Mouse (Mus musculus) intestine, embryonic 15.5 days (tissue): ENCODE measurements around the gene 9030624G23Rik. TPM values are rescaled to one million over a fixed set of nuclear protein-coding genes. Genes with fewer than 3 reads are reported as not detected.
"Not testable (repeated sequence)": the region's sequence is repeated elsewhere in the genome, so short reads cannot be mapped to it uniquely, and the experiment has no call there.

ENCODE experiments used
- ATAC-seq: fragments of 200-750 bp; cut with Nextera tagmentation; 2 replicates; pipeline ENCODE4 v1.8.0; 2017; ENCODE audit warnings: moderate TSS enrichment, moderate library complexity
- H3K27ac ChIP-seq: fragments of 300-500 bp; sonication (generic); 2 replicates; pipeline ENCODE4 v1.5.1; 2015; ENCODE audit warnings: mild to moderate bottlenecking, inconsistent platforms
- H3K27me3 ChIP-seq: fragments of 300-500 bp; sonication (generic); replicated peaks from 2 replicates; pipeline ENCODE4 v1.6.1; 2015; ENCODE audit warnings: inconsistent platforms
- H3K36me3 ChIP-seq: fragments of 300-500 bp; sonication (generic); 2 replicates; pipeline ENCODE4 v1.6.1; 2015; ENCODE audit warnings: inconsistent platforms
- H3K4me1 ChIP-seq: fragments of 300-500 bp; sonication (generic); replicated peaks from 2 replicates; pipeline ENCODE4 v1.6.1; 2015; ENCODE audit warnings: inconsistent platforms
- H3K4me2 ChIP-seq: fragments of 300-500 bp; sonication (generic); replicated peaks from 2 replicates; pipeline ENCODE4 v1.6.1; 2015; ENCODE audit warnings: mild to moderate bottlenecking, inconsistent platforms
- H3K4me3 ChIP-seq: fragments of 300-500 bp; sonication (generic); replicated peaks from 2 replicates; pipeline ENCODE4 v1.5.1; 2015; ENCODE audit warnings: inconsistent platforms
- H3K9ac ChIP-seq: fragments of 300-500 bp; sonication (generic); 2 replicates; pipeline ENCODE4 v1.6.1; 2015; ENCODE audit warnings: inconsistent platforms
- H3K9me3 ChIP-seq: fragments of 300-500 bp; sonication (generic); 2 replicates; pipeline ENCODE4 v1.6.1; 2016; ENCODE audit warnings: inconsistent platforms
- WGBS: fragments of 180-500 bp; shearing (Covaris S2); methylation state at CpG from one replicate; pipeline ENCODE4 v1.1.7; 2015; 5-methylcytosine and 5-hydroxymethylcytosine counted together
- polyA plus RNA-seq: library from polyadenylated mRNA; unstranded; fragments of >200 nt; fragmentation: Nextera tagmentation; extraction: Ambion mirVana; gene quantifications from 2 replicates; pipeline ENCODE4 v1.2.1, GENCODE M21; 2015

Gene 9030624G23Rik
- 2.2 TPM in 2 replicates for polyA plus RNA-seq

- ATAC-seq: peak; percentile 83
- H3K27me3 ChIP-seq, H3K4me1 ChIP-seq, H3K36me3 ChIP-seq, H3K9me3 ChIP-seq, H3K27ac ChIP-seq: not testable (repeated sequence)
- H3K4me2 ChIP-seq: peak within 1 kb of the TSS; percentile 54
- WGBS: 1% methylated on average over 28 of the region's 39 CpGs
- peak within 1 kb of the TSS; percentile 50 for H3K4me3 ChIP-seq
- H3K9ac ChIP-seq: peak within 1 kb of the TSS; percentile 55
These were observed at the start of gene 9030624G23Rik for GRCm38 (mm10) chr12:24097108-24097520. Gene 9030624G23Rik (minus strand): TSS chr12:24097246.

- not testable (repeated sequence) for H3K27me3 ChIP-seq, H3K4me3 ChIP-seq, H3K36me3 ChIP-seq, H3K27ac ChIP-seq, H3K4me1 ChIP-seq, H3K4me2 ChIP-seq, ATAC-seq, H3K9me3 ChIP-seq, H3K9ac ChIP-seq
- WGBS: 77% methylated on average over 2 of the region's 5 CpGs
These were observed 13.9 kb downstream of the 9030624G23Rik start for GRCm38 (mm10) chr12:24083096-24083495.
